Mouse (Mus musculus): Measurements from ENCODE around the gene Gramd2. TPM values are rescaled to one million over a fixed set of nuclear protein-coding genes. Genes with fewer than 3 reads are reported as not detected.

Gene Gramd2
- polyA plus RNA-seq, 1 experiment from 2014 or later, result 0.24 TPM

DNA sequence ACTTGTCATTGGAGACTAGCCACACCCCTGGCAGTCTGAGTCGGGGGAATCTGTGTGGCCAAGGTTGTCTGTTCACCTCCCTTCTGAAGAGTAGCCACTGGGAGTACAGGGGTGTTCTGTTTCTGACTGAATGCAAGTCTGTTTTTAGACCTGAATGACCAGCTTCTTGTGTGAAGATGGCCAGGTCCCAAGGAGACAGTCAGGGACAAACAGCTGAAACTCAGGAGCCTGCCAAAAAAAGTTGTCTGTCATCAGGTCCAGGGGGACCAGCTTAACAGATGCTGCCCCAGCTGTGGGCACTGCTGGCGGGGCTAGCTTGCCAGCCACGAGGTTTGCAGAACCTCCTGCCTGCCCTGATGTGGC, 15.5 kb downstream of the Gramd2 start:
- Histone ChIP-seq H3K4me1 (replicated peaks) (peaks cover 27% of the 10 kb centered on the region), H3K36me3 (no peaks in the 10 kb centered on the region), H3K27ac (no peak overlapping the region), H3K27me3 (peaks cover 14% of the 10 kb centered on the region; the same call in 1 of the 2 replicates), H3K9me3 (no peaks in the 10 kb centered on the region), H3K9ac (replicated peaks) (no peak overlapping the region), H3K4me2 (no peak overlapping the region), H3K4me3 (replicated peaks) (no peak overlapping the region)
- ATAC-seq (ENCODE audit: insufficient number of reproducible peaks, insufficient read depth, low FRiP score, low TSS enrichment, low read depth), result no peak
- WGBS, result 29% methylated on average over 3 of the region's 3 CpGs

DNA sequence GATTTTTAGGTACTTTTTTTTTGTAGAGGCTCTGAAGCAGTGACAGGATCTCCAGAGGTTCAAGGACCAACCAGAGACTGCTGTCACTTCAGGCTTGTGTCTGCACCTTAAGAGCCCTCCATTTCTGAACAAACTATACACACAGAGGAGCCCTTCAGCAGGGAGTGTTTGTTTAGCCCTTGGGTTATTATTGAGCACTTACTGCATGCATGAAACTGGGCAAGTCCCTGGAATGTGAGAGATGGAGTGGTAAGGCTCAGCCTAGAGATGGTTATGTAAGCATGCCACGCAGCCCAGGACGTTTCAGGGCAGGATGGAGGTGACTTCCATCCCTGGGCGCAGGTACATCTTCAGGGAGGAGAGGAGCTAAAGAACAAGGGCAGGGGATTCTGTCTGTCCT, 16.4 kb downstream of the Gramd2 start:
- peaks cover 14% of the 10 kb centered on the region; the same call in 1 of the 2 replicates for H3K27me3 ChIP-seq
- no peaks in the 10 kb centered on the region for H3K9me3 ChIP-seq
- H3K4me1 ChIP-seq (replicated peaks), result peaks cover 29% of the 10 kb centered on the region
- H3K4me2 ChIP-seq, result no peak overlapping the region
- WGBS, result 81% methylated on average over 3 of the region's 3 CpGs
- no peak for ATAC-seq (ENCODE audit: insufficient number of reproducible peaks, insufficient read depth, low FRiP score, low TSS enrichment, low read depth)
- no peak overlapping the region for H3K9ac ChIP-seq (replicated peaks)
- no peak overlapping the region for H3K27ac ChIP-seq
- no peak overlapping the region for H3K4me3 ChIP-seq (replicated peaks)
- no peaks in the 10 kb centered on the region for H3K36me3 ChIP-seq

DNA sequence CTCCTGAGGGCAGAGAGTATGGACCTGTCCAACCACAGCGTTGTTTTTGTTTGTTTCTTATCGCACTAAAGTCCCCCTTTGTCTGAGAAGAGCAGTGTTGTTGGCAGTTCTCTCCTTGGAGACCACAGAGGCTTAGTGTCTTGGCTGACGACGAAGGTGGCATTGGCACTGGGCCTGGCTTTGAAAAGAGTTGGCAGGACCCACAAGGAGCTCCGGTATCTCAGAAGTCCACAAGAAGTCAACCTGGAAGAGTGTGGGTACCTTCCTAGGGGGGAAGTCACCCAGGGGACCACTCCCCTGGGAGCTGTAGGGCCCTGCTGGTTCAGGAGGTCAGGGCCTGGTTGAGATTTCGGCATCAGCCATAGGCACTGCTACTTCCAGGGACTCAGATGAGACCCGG, 21.1 kb downstream of the Gramd2 start:
- Histone ChIP-seq H3K27me3 (peaks cover 1% of the 10 kb centered on the region; the same call in 1 of the 2 replicates), H3K4me1 (replicated peaks) (peaks cover 6% of the 10 kb centered on the region; the same call in 1 of the 2 replicates), H3K36me3 (no peaks in the 10 kb centered on the region), H3K9me3 (no peaks in the 10 kb centered on the region), H3K4me3 (replicated peaks) (no peak overlapping the region), H3K27ac (no peak overlapping the region), H3K4me2 (no peak overlapping the region), H3K9ac (replicated peaks) (no peak overlapping the region)
- no peak for ATAC-seq (ENCODE audit: insufficient number of reproducible peaks, insufficient read depth, low FRiP score, low TSS enrichment, low read depth)
- WGBS, result 84% methylated on average over 7 of the region's 7 CpGs

GRCm38 (mm10) chr9:59703099-59703498, 23.2 kb downstream of the Gramd2 start:
- WGBS, result 53% methylated on average over 6 of the region's 6 CpGs
- peaks cover 6% of the 10 kb centered on the region; the same call in 1 of the 2 replicates for H3K4me1 ChIP-seq (replicated peaks)
- no peak overlapping the region for H3K9ac ChIP-seq (replicated peaks)
- no peak overlapping the region for H3K4me2 ChIP-seq
- no peak for ATAC-seq (ENCODE audit: insufficient number of reproducible peaks, insufficient read depth, low FRiP score, low TSS enrichment, low read depth)
- H3K4me3 ChIP-seq (replicated peaks), result no peak overlapping the region
- no peak overlapping the region for H3K27ac ChIP-seq
- no peaks in the 10 kb centered on the region for H3K9me3 ChIP-seq
- no peaks in the 10 kb centered on the region for H3K27me3 ChIP-seq
- H3K36me3 ChIP-seq, result no peaks in the 10 kb centered on the region

GRCm38 (mm10) chr9:59706850-59707825, 27.2 kb downstream of the Gramd2 start:
- 56% methylated on average over 10 of the region's 10 CpGs for WGBS
- H3K9me3 ChIP-seq, result no peaks in the 10 kb centered on the region
- H3K36me3 ChIP-seq, result no peaks in the 10 kb centered on the region
- ATAC-seq (ENCODE audit: insufficient number of reproducible peaks, insufficient read depth, low FRiP score, low TSS enrichment, low read depth), result no peak
- H3K27ac ChIP-seq, result no peak overlapping the region
- no peak overlapping the region for H3K4me2 ChIP-seq
- no peak overlapping the region for H3K9ac ChIP-seq (replicated peaks)
- no peaks in the 10 kb centered on the region for H3K4me1 ChIP-seq (replicated peaks)
- H3K27me3 ChIP-seq, result no peaks in the 10 kb centered on the region
- H3K4me3 ChIP-seq (replicated peaks), result no peak overlapping the region

GRCm38 (mm10) chr9:59709225-59709624, 29.3 kb downstream of the Gramd2 start:
- 82% methylated on average over 3 of the region's 3 CpGs for WGBS
- ATAC-seq (ENCODE audit: insufficient number of reproducible peaks, insufficient read depth, low FRiP score, low TSS enrichment, low read depth), result no peak
- Histone ChIP-seq H3K27me3 (no peaks in the 10 kb centered on the region), H3K27ac (no peak overlapping the region), H3K4me1 (replicated peaks) (no peaks in the 10 kb centered on the region), H3K9me3 (no peaks in the 10 kb centered on the region), H3K36me3 (no peaks in the 10 kb centered on the region), H3K9ac (replicated peaks) (no peak overlapping the region), H3K4me3 (replicated peaks) (no peak overlapping the region), H3K4me2 (no peak overlapping the region)

GRCm38 (mm10) chr9:59716275-59716898, 36.4 kb downstream of the Gramd2 start:
- Histone ChIP-seq H3K9me3 (no peaks in the 10 kb centered on the region), H3K27ac (no peak overlapping the region), H3K4me3 (replicated peaks) (no peak overlapping the region), H3K36me3 (no peaks in the 10 kb centered on the region), H3K27me3 (no peaks in the 10 kb centered on the region), H3K4me2 (no peak overlapping the region), H3K4me1 (replicated peaks) (no peaks in the 10 kb centered on the region), H3K9ac (replicated peaks) (no peak overlapping the region)
- no peak for ATAC-seq (ENCODE audit: insufficient number of reproducible peaks, insufficient read depth, low FRiP score, low TSS enrichment, low read depth)
- 76% methylated on average over 7 of the region's 7 CpGs for WGBS

- peaks cover 1% of the 10 kb centered on the region for H3K4me1 ChIP-seq (replicated peaks)
- ATAC-seq (ENCODE audit: insufficient number of reproducible peaks, insufficient read depth, low FRiP score, low TSS enrichment, low read depth), result no peak
- H3K27ac ChIP-seq, result no peak overlapping the region
- no peaks in the 10 kb centered on the region for H3K36me3 ChIP-seq
- WGBS, result 87% methylated on average over 4 of the region's 4 CpGs
- H3K9me3 ChIP-seq, result no peaks in the 10 kb centered on the region
- H3K4me2 ChIP-seq, result no peak overlapping the region
- H3K4me3 ChIP-seq (replicated peaks), result no peak overlapping the region
- no peak overlapping the region for H3K9ac ChIP-seq (replicated peaks)
- H3K27me3 ChIP-seq, result peaks cover 2% of the 10 kb centered on the region; the same call in 1 of the 2 replicates
Observed at GRCm38 (mm10) chr9:59718237-59718636, 38.3 kb downstream of the Gramd2 start.

- peaks cover 12% of the 10 kb centered on the region for H3K4me1 ChIP-seq (replicated peaks)
- H3K9me3 ChIP-seq, result no peaks in the 10 kb centered on the region
- no peak overlapping the region for H3K4me3 ChIP-seq (replicated peaks)
- no peak overlapping the region for H3K9ac ChIP-seq (replicated peaks)
- no peak for ATAC-seq (ENCODE audit: insufficient number of reproducible peaks, insufficient read depth, low FRiP score, low TSS enrichment, low read depth)
- no peak overlapping the region for H3K4me2 ChIP-seq
- H3K27me3 ChIP-seq, result peaks cover 2% of the 10 kb centered on the region; the same call in 1 of the 2 replicates
- no peaks in the 10 kb centered on the region for H3K36me3 ChIP-seq
- H3K27ac ChIP-seq, result no peak overlapping the region
- 85% methylated on average over 5 of the region's 5 CpGs for WGBS
Observed at GRCm38 (mm10) chr9:59721144-59721543, 41.2 kb downstream of the Gramd2 start.

GRCm38 (mm10) chr9:59723096-59723657, 43.2 kb downstream of the Gramd2 start:
- H3K9ac ChIP-seq (replicated peaks), result no peak overlapping the region
- H3K4me1 ChIP-seq (replicated peaks), result peaks cover 12% of the 10 kb centered on the region
- H3K4me2 ChIP-seq, result peak overlapping the region; percentile 44
- H3K4me3 ChIP-seq (replicated peaks), result no peak overlapping the region
- WGBS, result 18% methylated on average over 10 of the region's 10 CpGs
- ATAC-seq (ENCODE audit: insufficient number of reproducible peaks, insufficient read depth, low FRiP score, low TSS enrichment, low read depth), result no peak
- H3K27ac ChIP-seq, result peak overlapping the region; percentile 75
- peaks cover 2% of the 10 kb centered on the region; the same call in 1 of the 2 replicates for H3K27me3 ChIP-seq
- H3K36me3 ChIP-seq, result no peaks in the 10 kb centered on the region
- no peaks in the 10 kb centered on the region for H3K9me3 ChIP-seq

- H3K4me3 ChIP-seq (replicated peaks), result no peak overlapping the region
- ATAC-seq (ENCODE audit: insufficient number of reproducible peaks, insufficient read depth, low FRiP score, low TSS enrichment, low read depth), result no peak
- peaks cover 2% of the 10 kb centered on the region; the same call in 1 of the 2 replicates for H3K27me3 ChIP-seq
- 0 out of 2 replicates have a peak overlapping the region, but pooled peaks have one; percentile 44 for H3K4me2 ChIP-seq
- H3K9me3 ChIP-seq, result no peaks in the 10 kb centered on the region
- WGBS, result 59% methylated on average over 8 of the region's 8 CpGs
- peaks cover 12% of the 10 kb centered on the region for H3K4me1 ChIP-seq (replicated peaks)
- peak overlapping the region; percentile 75 for H3K27ac ChIP-seq
- H3K36me3 ChIP-seq, result no peaks in the 10 kb centered on the region
- H3K9ac ChIP-seq (replicated peaks), result no peak overlapping the region
Observed at GRCm38 (mm10) chr9:59723791-59724442, 44.0 kb downstream of the Gramd2 start.
